ENCODE assay signal across 23 mouse cellular contexts in genomic region chr16:91953967-91954366, GRCm38 (mm10).
A peak's percentile ranks its signal among the peaks of the same experiment; 100 is the strongest.
DNase-seq lines count a peak whose midpoint lies in the region; ATAC-seq and TF ChIP-seq lines count a peak whose summit lies in the region.
"Had no signal": no experiment of that assay in that cellular context is flagged by ENCODE, and none has a peak within 500 bp of the region (broad histone marks: within the 10 kb centered on the region; RNA-seq: fewer than 3 reads in every experiment).

No protein-coding gene starts in this region.

- no peaks in the 10 kb centered on the region for H3K4me1 ChIP-seq in intestine, embryonic 15.5 days (replicated peaks)
- no peaks in the 10 kb centered on the region for H3K4me1 ChIP-seq in intestine, postnatal 0 days (replicated peaks; ENCODE audit: control insufficient read depth, insufficient read depth, low read length)
- H3K4me1 ChIP-seq in stomach, embryonic 16.5 days (ENCODE audit: control insufficient read depth, insufficient read depth, low read length), result no peaks in the 10 kb centered on the region
- H3K4me1 ChIP-seq: embryonic facial prominence, embryonic 10.5 days; embryonic facial prominence, embryonic 13.5 days; forebrain, embryonic 12.5 days; forebrain, embryonic 15.5 days; heart, embryonic 10.5 days; hindbrain, embryonic 12.5 days; hindbrain, embryonic 15.5 days had no signal

- TF ChIP-seq CTCF in intestine, postnatal 0 days (IDR thresholded peaks at IDR 0.05; ENCODE audit: low read depth), result no peak

- H3K36me3 ChIP-seq in intestine, embryonic 15.5 days, result no peaks in the 10 kb centered on the region
- H3K36me3 ChIP-seq in intestine, postnatal 0 days (ENCODE audit: control insufficient read depth, insufficient read depth), result no peaks in the 10 kb centered on the region
- H3K36me3 ChIP-seq in stomach, embryonic 16.5 days (ENCODE audit: control insufficient read depth, insufficient read depth, low read length), result no peaks in the 10 kb centered on the region
- H3K36me3 ChIP-seq: embryonic facial prominence, embryonic 10.5 days; embryonic facial prominence, embryonic 13.5 days; forebrain, embryonic 12.5 days; forebrain, embryonic 15.5 days; heart, embryonic 10.5 days; hindbrain, embryonic 12.5 days; hindbrain, embryonic 15.5 days had no signal

- H3K9ac ChIP-seq in intestine, embryonic 15.5 days, result no peak overlapping the region
- no peak overlapping the region for H3K9ac ChIP-seq in intestine, postnatal 0 days (ENCODE audit: low read depth, low read length)
- H3K9ac ChIP-seq in stomach, embryonic 16.5 days (ENCODE audit: low read length), result no peak overlapping the region
- H3K9ac ChIP-seq: embryonic facial prominence, embryonic 13.5 days; forebrain, embryonic 12.5 days; forebrain, embryonic 15.5 days; hindbrain, embryonic 12.5 days; hindbrain, embryonic 15.5 days had no signal

- H3K27me3 ChIP-seq in intestine, embryonic 15.5 days (replicated peaks), result no peaks in the 10 kb centered on the region
- no peaks in the 10 kb centered on the region for H3K27me3 ChIP-seq in intestine, postnatal 0 days (replicated peaks; ENCODE audit: control insufficient read depth, insufficient read depth, low read length)
- H3K27me3 ChIP-seq in stomach, embryonic 16.5 days (ENCODE audit: control insufficient read depth, insufficient read depth, low read length), result no peaks in the 10 kb centered on the region
- H3K27me3 ChIP-seq: embryonic facial prominence, embryonic 13.5 days; forebrain, embryonic 12.5 days; forebrain, embryonic 15.5 days; hindbrain, embryonic 12.5 days; hindbrain, embryonic 15.5 days had no signal

- ATAC-seq in intestine, embryonic 15.5 days, result peak; percentile 65; the same call in 1 of the 2 replicates
- ATAC-seq in intestine, postnatal 0 days, result peak; percentile 72
- ATAC-seq in stomach, embryonic 16.5 days (ENCODE audit: insufficient read depth, low FRiP score), result peak; percentile 71; the same call in 1 of the 2 replicates
- ATAC-seq: CD4-positive, CD25-positive, alpha-beta regulatory T cell, adult 4 months; forebrain, embryonic 15.5 days had no signal

- no peak for DNase-seq in lung, postnatal 14 days
- no peak for DNase-seq in embryo, embryonic 11 days
- DNase-seq in gastrocnemius, postnatal 25 days, result no peak
- DNase-seq: adrenal gland, adult 2 months; adrenal gland, postnatal 14 days; cerebellum, adult 11 months; cerebellum, adult 2 months; cerebellum, adult 9-11 months; cerebellum, postnatal 25 days; gastrocnemius, postnatal 14 days; heart, adult 2 months had no signal

- no peak overlapping the region for H3K4me2 ChIP-seq in intestine, embryonic 15.5 days (replicated peaks)
- peak overlapping the region; percentile 17; the same call in 1 of the 2 replicates for H3K4me2 ChIP-seq in intestine, postnatal 0 days (replicated peaks; ENCODE audit: low read depth)
- no peak overlapping the region for H3K4me2 ChIP-seq in stomach, embryonic 16.5 days (ENCODE audit: low read depth, low read length)
- H3K4me2 ChIP-seq: embryonic facial prominence, embryonic 13.5 days; forebrain, embryonic 12.5 days; forebrain, embryonic 15.5 days; hindbrain, embryonic 12.5 days; hindbrain, embryonic 15.5 days had no signal

- no peak overlapping the region for H3K27ac ChIP-seq in intestine, embryonic 15.5 days
- H3K27ac ChIP-seq in intestine, postnatal 0 days (ENCODE audit: low read depth, low read length), result no peak overlapping the region; the same call in 1 of the 2 replicates
- no peak overlapping the region for H3K27ac ChIP-seq in stomach, embryonic 16.5 days (ENCODE audit: low read length)
- H3K27ac ChIP-seq: embryonic facial prominence, embryonic 10.5 days; embryonic facial prominence, embryonic 13.5 days; forebrain, embryonic 12.5 days; forebrain, embryonic 15.5 days; heart, adult 2 months; heart, embryonic 10.5 days; hindbrain, embryonic 12.5 days; hindbrain, embryonic 15.5 days had no signal

- 89% methylated on average over 4 of the region's 4 CpGs for WGBS in intestine, embryonic 15.5 days
- 62% methylated on average over 4 of the region's 4 CpGs for WGBS in intestine, postnatal 0 days
- 77% methylated on average over 4 of the region's 4 CpGs for WGBS in stomach, embryonic 16.5 days

- H3K4me3 ChIP-seq in intestine, embryonic 15.5 days (replicated peaks), result no peak overlapping the region
- H3K4me3 ChIP-seq in intestine, postnatal 0 days (ENCODE audit: low read depth, low read length), result no peak overlapping the region
- H3K4me3 ChIP-seq in stomach, embryonic 16.5 days (replicated peaks; ENCODE audit: low read length), result no peak overlapping the region
- H3K4me3 ChIP-seq: embryonic facial prominence, embryonic 10.5 days; embryonic facial prominence, embryonic 13.5 days; erythroblast, embryonic 14.5 days; forebrain, embryonic 12.5 days; forebrain, embryonic 15.5 days; heart, adult 2 months; heart, embryonic 10.5 days; hindbrain, embryonic 12.5 days; hindbrain, embryonic 15.5 days had no signal

- no peaks in the 10 kb centered on the region for H3K9me3 ChIP-seq in intestine, embryonic 15.5 days
- H3K9me3 ChIP-seq in intestine, postnatal 0 days (ENCODE audit: control insufficient read depth), result no peaks in the 10 kb centered on the region
- H3K9me3 ChIP-seq in stomach, embryonic 16.5 days (replicated peaks; ENCODE audit: control insufficient read depth, low read length), result no peaks in the 10 kb centered on the region
- H3K9me3 ChIP-seq: embryonic facial prominence, embryonic 13.5 days; forebrain, embryonic 15.5 days; hindbrain, embryonic 15.5 days had no signal
